Mouse (Mus musculus): ENCODE measurements at regions not wholly inside any gene's neighbourhood (a gene's known extent, or its start where the extent isn't known, plus 50 kb on each side); places are given as distances from the start of the nearest gene placed in this dataset.

- TF ChIP-seq CTCF (IDR thresholded peaks at IDR 0.05; ENCODE audit: low read depth): no peak
- TF ChIP-seq EP300 (IDR thresholded peaks at IDR 0.05; ENCODE audit: low read depth): no peak
These were observed 271.3 kb upstream of the Thbs1 start for GRCm38 (mm10) chr2:117840406-117840805.

Data from liver, postnatal 0 days (tissue).